Mouse (Mus musculus): ENCODE measurements around the gene Nkx2-3.

The Nkx2-3 gene

GRCm38 (mm10) chr19:43612051-43612450 lies at the start of gene Nkx2-3:
Nkx2-3 (plus strand) TSS chr19:43612325.
- no peak for DNase-seq (ENCODE audit: low read depth, low spot score)

- no peak for DNase-seq (ENCODE audit: low read depth, low spot score)
These were observed 49.0 kb upstream of the Nkx2-3 start for GRCm38 (mm10) chr19:43563166-43563565.

DNA sequence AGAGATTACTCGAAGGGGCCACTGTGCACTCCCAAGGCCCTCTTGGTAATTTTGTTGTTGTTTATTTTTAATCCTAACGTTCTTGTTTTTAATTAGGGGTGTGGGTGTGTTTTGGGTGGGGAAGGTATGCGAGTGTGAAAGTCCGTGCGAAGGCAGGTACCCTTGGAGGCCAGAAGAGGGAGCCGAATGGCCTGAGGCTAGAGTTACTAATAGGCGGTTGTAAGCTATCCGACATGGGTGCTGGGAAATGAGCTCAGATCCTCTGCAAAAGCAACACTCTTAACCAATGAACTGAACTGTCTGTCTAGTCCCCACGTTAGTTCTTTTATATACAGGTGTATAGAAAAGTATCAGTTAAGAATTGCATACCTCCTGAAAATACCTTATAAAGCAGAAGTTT lies 43.8 kb upstream of the Nkx2-3 start:
- peak; percentile 10 for DNase-seq (ENCODE audit: low read depth, low spot score)

DNA sequence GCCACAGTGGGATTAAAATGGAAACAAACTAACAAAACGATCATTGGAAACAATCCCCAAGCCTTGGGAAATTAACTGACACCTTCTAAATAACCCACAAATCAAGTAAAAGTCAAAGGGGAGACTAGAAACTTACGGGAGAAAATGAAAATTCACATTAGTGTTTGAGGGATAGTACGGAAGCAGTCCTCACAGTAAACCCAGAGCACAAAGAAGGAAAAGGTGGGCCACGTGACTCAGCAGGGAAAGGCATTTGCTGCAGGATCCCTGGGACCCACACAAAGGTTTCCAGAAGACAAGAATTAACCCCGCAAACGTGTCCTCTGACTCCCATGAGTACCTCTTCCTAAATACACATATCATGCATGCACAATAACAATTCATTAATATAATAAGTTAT lies 43.0 kb upstream of the Nkx2-3 start:
- no peak for DNase-seq (ENCODE audit: low read depth, low spot score)

DNA sequence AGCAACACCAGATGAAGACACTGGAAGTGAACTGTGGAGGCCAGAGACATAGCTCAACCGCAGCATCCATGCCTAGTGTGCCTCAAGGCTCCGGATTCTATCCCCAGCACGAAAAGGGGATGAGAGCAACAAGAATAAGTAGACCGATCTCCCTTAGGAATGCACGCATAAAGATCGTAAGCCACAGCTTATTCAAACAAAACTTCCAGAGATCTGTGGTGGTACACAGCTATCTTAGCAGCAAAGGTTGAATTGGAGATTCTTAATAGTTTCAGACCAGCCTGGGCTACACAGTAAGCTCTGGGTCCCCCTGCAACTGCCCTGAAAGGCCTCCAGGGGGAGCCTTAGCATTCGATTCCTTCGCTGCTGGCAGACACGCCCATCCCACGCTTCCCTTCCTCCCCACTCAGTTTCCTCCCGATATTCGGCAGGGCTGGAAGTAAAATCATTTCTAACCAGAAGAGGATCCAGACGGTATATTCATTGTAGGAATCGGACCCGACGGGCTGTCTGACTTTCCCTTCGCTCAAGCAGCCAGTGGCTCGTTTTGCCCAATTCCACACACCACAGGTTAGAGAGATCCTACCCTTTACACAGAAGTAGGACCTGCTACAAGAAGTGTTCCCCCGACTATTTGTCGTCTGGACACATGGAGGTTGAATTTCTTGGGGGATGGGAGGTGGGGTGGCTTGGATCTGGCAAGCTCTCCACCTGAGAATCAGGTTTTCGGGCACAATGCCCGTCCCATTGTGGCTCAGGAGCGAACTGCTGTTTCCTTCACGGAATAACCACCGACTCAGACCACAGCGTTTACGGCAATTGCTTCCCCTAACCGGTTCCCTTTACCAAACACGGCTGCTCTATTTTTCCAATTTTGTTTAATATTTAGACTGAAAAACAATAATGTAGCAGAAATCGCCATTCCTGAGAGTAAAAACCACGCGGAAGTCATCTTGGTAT lies 41.0 kb upstream of the Nkx2-3 start:
- DNase-seq (ENCODE audit: low read depth, low spot score), result peak; percentile 83

DNA sequence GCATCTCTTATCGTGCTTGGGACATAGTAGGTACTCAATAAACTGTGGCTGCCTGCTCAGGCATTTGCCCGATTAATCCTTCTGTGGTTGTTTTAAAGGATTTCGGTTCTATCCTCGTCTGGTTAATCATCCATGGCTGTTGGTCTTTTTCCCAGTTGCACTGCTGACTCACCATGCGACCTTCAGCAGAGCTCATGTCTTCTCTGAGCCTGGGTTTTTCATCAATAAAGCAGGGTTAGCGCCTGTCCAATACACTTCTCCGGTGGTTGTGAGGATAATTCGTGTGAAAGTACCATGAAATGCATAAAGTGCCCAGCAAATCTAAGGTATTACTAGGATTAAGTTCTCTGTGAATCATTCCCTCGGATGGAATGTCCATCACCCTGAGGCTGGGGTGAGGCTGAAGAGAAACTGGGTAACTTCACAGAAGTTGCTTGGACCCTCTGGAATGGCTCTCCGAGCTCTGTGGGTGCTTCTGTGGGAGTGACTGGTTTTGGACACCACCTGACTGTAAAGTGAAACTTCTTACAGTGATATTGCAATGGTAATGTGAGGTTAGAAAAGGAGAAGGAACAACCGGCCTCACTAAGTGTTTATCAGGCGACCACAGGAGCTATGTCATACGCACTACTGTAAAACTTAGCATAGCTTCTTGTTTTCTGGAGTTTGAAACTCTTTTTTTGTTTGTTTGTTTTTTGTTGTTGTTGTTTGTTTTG lies 32.9 kb upstream of the Nkx2-3 start:
- no peak for DNase-seq (ENCODE audit: low read depth, low spot score)

DNA sequence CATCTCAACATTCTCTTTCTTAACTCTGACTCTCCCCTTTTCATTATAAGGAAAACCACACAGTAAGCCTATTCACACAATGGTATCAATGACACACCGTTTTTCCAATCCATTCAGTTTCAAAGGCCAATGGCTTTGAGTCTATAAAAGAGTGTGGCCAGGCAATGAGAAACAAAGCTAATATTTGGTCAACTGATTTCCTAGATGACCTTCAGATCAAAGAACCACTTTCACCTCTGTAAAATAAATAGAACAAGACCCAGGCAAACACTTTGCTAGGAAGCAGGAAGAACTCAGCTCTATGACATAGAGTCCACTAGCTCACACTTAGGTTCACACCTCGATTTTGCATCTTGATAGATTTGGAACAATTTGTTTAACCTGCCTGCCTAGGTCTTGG lies 30.9 kb upstream of the Nkx2-3 start:
- DNase-seq (ENCODE audit: low read depth, low spot score), result no peak

GRCm38 (mm10) chr19:43583192-43583591 lies 28.9 kb upstream of the Nkx2-3 start:
- DNase-seq (ENCODE audit: low read depth, low spot score), result no peak

DNA sequence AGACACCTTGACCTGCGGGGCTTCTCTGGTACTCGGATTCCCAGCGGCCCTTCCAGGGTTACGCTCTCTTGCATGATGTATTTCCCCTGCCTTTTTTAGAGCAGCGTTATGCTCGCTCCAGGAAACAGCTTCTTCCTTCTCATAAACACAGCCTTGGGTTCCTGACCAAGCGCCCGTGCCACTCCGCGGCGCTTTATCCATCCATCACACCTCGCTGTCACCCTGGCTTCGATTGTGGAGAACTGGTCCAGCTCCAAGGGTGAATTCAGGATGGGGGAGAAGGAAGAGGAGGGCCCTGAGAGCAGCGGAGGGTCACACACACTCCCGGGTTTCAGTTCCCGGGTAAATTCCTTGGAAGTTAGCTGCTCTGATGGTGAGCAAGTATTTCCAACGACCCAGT lies 28.5 kb upstream of the Nkx2-3 start:
- no peak for DNase-seq (ENCODE audit: low read depth, low spot score)

- DNase-seq (ENCODE audit: low read depth, low spot score), result no peak
These were observed 27.3 kb upstream of the Nkx2-3 start for GRCm38 (mm10) chr19:43584788-43585187.

- no peak for DNase-seq (ENCODE audit: low read depth, low spot score)
These were observed 20.1 kb upstream of the Nkx2-3 start for GRCm38 (mm10) chr19:43592026-43592425.

DNA sequence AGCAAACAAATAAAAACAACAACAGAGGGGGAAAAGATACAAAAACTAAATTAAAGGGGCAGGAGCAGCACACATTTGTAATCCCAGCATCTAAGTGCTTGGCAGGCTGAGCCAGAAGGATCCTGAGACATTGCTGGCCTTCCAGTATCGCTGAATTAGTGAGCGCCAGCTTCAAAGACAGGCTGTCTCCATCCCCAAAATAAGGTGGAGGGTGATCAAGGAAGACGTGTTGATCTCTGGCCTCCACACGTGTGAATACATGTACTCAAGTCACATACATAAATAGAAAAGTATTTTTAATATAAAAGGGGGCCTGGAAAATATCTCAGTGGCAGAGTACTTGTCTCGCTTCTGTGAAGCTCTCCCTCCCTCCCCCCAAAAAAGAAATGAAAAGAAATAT lies 15.1 kb upstream of the Nkx2-3 start:
- DNase-seq (ENCODE audit: low read depth, low spot score), result no peak

DNA sequence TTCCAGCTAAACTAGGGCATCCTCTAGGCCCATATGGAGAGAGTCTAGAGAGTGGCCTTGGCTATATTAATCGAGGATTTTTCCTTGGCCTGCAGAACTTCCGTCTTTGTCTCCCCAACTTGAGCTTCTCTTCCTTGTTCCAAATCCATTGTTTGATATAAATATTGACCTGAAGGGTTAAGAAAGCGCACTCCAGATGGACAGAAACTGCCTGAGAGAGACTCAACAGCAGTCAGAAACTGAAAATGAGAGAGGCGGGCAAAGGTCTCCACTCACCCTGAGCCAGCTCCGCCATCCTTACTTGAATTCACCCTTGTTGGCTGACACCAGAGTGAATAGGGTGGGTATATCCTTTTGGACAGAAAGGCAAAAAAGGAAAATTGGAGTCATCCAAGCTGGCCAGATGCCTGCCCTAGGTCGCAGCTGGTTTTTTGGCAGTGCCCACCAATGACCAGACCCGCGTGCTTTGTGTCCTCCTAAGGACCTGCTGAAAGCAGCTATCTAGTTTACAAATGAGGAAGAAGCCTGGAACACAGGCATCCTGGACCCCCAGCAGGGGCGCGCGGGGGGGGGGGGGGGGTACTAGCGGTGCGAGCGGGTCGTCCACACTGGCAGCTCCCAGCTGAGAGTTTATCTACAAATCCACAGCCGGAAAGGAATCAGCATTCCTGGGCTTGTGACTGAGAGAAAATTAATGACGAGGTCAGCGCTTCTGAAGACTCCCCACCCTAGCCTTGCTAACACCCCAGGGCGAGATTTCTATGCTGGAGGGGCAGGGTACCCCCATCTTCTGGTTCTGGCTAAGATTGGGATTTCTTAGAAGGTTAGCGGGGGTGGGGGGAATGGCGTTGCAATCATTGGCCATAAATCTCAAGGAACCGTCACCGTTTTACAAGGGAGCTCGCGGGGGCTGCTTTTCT lies 13.1 kb upstream of the Nkx2-3 start:
- no peak for DNase-seq (ENCODE audit: low read depth, low spot score)

GRCm38 (mm10) chr19:43599776-43600544 lies 12.2 kb upstream of the Nkx2-3 start:
- DNase-seq (ENCODE audit: low read depth, low spot score), result no peak

DNA sequence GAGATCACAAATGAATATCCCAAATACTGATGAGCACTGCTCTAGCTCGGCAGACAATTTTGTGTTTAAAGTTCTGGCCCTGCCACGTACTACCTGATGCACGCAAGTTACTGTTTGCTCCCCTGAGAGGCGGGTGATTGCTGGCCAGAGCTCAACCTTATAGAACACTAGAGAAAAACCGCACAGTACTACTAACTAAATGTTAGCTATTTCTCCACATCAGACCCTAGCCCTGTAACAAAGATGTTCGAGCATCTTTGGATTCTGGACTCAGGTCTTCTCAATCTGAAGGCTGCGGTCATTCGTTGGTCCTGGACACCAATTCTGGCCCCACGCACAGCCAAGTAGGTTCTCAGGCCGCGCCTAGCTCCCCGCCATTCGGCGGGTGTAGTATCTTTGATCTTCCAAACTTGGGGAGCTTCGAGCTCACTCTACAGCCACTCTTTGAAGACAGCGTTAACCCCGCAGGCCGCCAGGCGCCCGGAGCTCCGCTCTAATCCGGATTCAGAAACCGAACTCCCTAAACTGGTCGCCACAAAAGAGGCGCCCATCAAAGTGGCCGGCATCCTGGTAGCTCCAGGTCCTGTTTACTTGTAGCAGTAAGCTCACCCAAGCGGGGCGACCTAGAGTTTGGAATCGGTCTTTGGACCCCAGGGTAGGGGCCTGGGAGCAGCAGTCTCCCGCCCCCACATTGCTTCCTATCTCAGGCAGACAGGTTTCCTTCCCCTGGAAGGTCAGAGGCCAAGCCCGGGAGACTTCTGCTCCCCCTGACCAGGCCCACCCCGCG lies 11.4 kb upstream of the Nkx2-3 start:
- DNase-seq (ENCODE audit: low read depth, low spot score), result no peak

- no peak for DNase-seq (ENCODE audit: low read depth, low spot score)
These were observed 10.7 kb upstream of the Nkx2-3 start for GRCm38 (mm10) chr19:43601440-43601839.

DNA sequence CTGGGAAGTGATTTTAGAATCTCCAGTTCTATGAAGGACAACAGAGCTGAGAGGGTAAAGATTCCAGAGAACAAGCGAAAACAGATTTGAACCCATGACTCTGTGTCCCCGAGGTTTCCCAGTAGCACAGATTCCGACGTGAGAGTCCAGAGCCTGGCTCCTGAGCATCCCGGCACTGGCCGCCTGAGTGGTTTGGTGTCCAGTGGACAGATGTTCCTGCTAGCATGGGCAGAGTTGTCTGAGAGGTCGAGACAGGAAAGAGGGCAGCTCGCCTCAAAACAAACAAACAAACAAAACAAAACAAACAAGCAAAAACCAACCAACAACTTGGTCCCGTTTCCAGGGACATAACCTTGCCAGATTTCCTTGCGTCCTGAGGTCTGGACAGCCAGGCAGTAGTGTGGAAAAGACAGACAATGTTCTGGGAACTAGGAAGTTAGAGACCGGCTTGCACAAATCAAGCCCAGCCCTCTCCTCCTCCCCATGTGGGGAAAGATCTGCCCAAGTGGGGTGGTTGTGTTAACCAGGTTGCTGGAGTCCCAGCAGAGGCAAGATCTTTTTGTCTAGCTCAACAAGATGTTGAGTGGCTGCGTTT lies 10.0 kb upstream of the Nkx2-3 start:
- no peak for DNase-seq (ENCODE audit: low read depth, low spot score)

- no peak for DNase-seq (ENCODE audit: low read depth, low spot score)
These were observed 8.6 kb upstream of the Nkx2-3 start for GRCm38 (mm10) chr19:43603521-43603920.

- DNase-seq (ENCODE audit: low read depth, low spot score), result no peak
These were observed 7.5 kb upstream of the Nkx2-3 start for GRCm38 (mm10) chr19:43604492-43605120.

All from CD4-positive, CD25-positive, alpha-beta regulatory T cell, adult 2 months (primary cell).